Mouse (Mus musculus): Measurements from ENCODE around the gene Tnfaip8l1. TPM values are rescaled to one million over a fixed set of nuclear protein-coding genes. Genes with fewer than 3 reads are reported as not detected.

The Tnfaip8l1 gene
- polyA plus RNA-seq, 1 experiment from 2014 or later = 10.4 TPM

DNA sequence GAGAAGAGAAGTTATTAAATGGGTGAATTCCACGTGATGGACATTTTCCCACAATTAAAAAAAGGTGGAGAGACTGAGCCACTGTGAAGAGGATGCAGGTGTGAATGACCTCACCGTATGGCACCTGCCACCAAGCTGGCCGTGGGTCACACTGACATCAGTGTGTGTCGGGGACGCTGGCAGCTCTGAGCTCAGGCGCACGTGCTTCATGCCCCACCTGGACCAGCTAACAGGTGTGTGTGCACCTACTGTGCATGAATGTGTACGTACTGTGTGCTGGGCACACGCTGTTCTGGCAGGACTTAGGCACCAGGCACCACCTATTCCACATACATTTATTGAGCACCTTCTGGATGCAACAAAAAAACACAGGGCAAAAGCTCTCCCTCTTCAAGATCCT, 17.7 kb upstream of the Tnfaip8l1 start:
- Histone ChIP-seq H3K4me1 (replicated peaks) (peaks cover 68% of the 10 kb centered on the region), H3K9me3 (no peaks in the 10 kb centered on the region), H3K27me3 (ENCODE audit: insufficient read depth, poor library complexity, severe bottlenecking) (peaks cover 100% of the 10 kb centered on the region), H3K36me3 (no peaks in the 10 kb centered on the region), H3K4me3 (no peak overlapping the region), H3K27ac (no peak overlapping the region)
- DNase-seq (ENCODE audit: low spot score) = no peak
- WGBS = 74% methylated on average over 9 of the region's 9 CpGs

DNA sequence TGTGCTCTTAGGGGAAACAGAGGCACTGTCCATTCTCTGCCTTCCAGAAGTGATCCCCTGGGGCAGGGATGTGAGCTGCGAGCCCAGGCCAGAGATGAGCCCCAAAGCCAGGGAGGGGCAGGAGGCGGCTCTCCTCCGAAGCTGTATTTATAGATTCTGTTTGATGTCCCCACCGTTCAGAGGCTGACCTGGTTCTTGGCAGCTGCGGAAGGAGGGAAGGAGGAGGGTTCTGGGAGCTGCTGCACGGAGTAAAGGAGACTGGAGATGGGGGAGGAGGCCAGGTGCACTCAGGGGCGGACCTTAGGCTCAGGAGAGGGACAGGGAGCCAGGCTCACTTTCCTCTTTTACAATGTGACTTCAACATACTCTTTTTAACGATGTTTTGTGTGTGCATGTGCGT, 16.1 kb upstream of the Tnfaip8l1 start:
- Histone ChIP-seq H3K27ac (no peak overlapping the region), H3K27me3 (ENCODE audit: insufficient read depth, poor library complexity, severe bottlenecking) (peaks cover 100% of the 10 kb centered on the region), H3K9me3 (no peaks in the 10 kb centered on the region), H3K36me3 (no peaks in the 10 kb centered on the region), H3K4me3 (no peak overlapping the region), H3K4me1 (replicated peaks) (peaks cover 59% of the 10 kb centered on the region)
- DNase-seq (ENCODE audit: low spot score) = no peak
- WGBS = 19% methylated on average over 9 of the region's 9 CpGs

DNA sequence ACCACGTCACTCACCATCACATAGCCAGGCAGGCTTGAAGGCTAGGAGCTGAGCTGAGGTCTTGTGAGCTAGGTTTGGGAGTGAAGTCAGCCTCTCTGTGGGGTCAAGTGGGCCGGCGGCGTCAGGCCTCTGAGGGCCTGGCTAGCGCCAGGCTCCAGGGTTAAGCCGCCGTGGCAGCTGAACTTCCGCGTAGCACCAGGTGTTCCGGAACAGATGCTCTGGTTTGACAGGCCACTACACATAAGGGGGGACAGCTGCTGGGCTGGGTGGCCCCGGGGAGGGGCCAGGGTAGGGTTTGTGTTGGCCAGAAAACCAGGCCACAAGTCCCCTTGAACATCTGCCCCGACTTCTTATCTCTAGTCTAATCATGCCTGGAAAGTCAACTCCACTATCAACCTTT, 14.9 kb upstream of the Tnfaip8l1 start:
- H3K9me3 ChIP-seq = no peaks in the 10 kb centered on the region
- DNase-seq (ENCODE audit: low spot score) = no peak
- H3K27ac ChIP-seq = no peak overlapping the region
- H3K36me3 ChIP-seq = no peaks in the 10 kb centered on the region
- H3K4me1 ChIP-seq (replicated peaks) = peaks cover 46% of the 10 kb centered on the region
- H3K27me3 ChIP-seq (ENCODE audit: insufficient read depth, poor library complexity, severe bottlenecking) = peaks cover 93% of the 10 kb centered on the region
- 63% methylated on average over 12 of the region's 12 CpGs for WGBS
- H3K4me3 ChIP-seq = no peak overlapping the region

DNA sequence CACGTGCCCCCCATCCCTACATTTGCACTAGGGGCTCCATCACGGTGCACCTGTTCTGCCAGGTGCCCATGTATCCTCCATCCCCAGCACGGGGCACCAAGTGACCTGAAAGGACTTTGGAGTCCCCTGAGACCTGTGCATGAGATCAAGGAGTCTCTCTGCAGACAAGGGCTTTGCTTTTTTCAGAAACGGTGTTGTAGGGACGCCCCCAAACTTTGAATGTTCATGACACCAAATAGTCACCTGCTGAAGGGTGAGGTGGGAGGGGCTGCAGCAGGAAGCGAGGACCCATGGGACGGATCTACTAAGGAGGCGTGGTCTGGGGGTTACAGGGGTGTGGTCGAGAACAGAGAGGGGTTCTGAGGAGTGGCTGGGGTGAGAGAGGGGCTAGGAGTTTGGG, 14.0 kb upstream of the Tnfaip8l1 start:
- H3K9me3 ChIP-seq = no peaks in the 10 kb centered on the region
- H3K27ac ChIP-seq = peak overlapping the region; percentile 37; the same call in 1 of the 2 replicates
- peaks cover 85% of the 10 kb centered on the region for H3K27me3 ChIP-seq (ENCODE audit: insufficient read depth, poor library complexity, severe bottlenecking)
- WGBS = 24% methylated on average over 9 of the region's 9 CpGs
- no peaks in the 10 kb centered on the region for H3K36me3 ChIP-seq
- no peak for DNase-seq (ENCODE audit: low spot score)
- peak overlapping the region; percentile 44 for H3K4me3 ChIP-seq
- H3K4me1 ChIP-seq (replicated peaks) = peaks cover 38% of the 10 kb centered on the region

DNA sequence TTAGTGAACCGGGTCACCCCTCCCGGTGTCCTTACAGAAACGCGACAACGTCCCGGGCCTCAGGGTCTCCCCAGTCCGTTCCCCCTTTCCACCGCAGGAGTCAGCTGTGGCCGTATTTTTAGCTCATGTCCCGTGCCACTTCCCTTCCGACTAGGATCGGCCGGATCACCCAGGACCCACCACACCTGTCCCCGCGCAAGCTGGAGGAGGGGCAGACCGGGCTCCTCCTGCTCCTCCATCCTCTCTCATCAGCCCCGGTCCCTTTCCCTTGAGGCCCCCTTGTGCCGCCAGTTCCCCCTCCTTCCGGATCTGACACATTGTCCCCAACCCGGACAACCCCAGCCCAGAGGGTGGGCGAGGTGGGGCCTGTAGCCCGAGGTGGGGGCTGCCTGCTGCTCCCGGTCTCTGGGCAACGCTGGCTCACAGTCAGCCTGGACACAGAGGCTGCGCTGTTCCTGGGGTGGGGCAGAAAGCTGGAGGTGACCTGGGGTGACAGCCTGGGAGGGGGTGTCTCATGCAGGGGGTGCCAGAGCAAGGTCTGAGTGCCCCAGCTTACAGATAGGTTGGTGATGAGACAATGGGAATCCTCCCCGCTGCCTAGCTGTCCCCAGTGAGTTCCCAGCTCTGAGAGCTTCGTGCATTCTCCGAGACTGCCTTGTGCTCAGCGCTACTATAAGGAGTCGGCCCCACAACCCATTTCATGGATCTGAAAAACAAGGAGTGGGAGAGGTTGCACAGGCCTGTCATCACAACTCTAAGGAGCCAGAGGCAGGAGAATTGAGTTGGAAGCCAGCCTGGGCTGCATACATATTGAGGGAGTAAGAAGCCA, 13.3 kb upstream of the Tnfaip8l1 start:
- Histone ChIP-seq H3K27ac (peak overlapping the region; percentile 37; the same call in 1 of the 2 replicates), H3K9me3 (no peaks in the 10 kb centered on the region), H3K4me1 (replicated peaks) (peaks cover 45% of the 10 kb centered on the region), H3K4me3 (peak overlapping the region; percentile 44), H3K36me3 (no peaks in the 10 kb centered on the region), H3K27me3 (ENCODE audit: insufficient read depth, poor library complexity, severe bottlenecking) (peaks cover 82% of the 10 kb centered on the region)
- WGBS = 1% methylated on average over 30 of the region's 30 CpGs
- DNase-seq (ENCODE audit: low spot score) = no peak

DNA sequence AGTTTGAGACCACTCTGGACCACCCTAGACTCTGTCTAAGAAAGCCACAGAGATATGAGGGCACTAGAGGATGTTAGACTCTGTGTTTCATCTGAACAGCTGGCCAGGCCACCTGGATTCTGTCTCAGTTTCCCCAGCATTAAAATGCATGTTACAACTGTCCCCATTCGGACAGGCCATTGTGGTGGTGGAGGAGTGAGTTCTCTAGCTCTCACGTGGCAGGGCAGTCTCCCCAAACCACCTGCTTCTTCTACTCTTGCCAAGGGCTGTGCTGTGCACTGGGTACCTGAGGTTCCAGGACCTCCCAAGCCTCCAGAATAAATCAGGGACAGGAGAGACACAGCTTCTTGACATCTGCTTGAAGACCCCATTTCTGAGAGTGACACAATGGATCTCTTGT, 12.4 kb upstream of the Tnfaip8l1 start:
- Histone ChIP-seq H3K27ac (no peak overlapping the region), H3K4me1 (replicated peaks) (peaks cover 51% of the 10 kb centered on the region), H3K27me3 (ENCODE audit: insufficient read depth, poor library complexity, severe bottlenecking) (peaks cover 82% of the 10 kb centered on the region), H3K36me3 (no peaks in the 10 kb centered on the region), H3K4me3 (no peak overlapping the region), H3K9me3 (no peaks in the 10 kb centered on the region)
- WGBS = 39% methylated on average over 2 of the region's 2 CpGs
- no peak for DNase-seq (ENCODE audit: low spot score)

DNA sequence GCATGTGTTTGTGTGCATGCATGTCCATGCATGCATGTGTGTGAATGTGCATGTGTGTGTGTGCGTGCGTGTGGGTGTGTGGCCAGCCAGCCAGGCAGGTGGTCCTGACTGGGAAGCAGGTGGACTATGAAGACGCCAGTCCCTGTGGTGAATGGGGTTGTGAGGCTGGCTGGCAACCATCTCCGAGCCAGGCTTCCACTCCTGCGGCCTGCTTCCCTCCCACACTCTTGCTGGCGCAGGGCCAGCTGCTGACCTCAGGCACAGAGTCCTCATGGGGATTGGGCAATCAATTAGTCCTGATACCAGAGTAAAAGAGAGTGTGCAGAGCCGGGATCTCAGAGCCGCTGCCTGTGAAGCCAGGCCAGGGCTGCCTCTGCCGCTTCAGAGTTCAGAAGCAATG, 8.6 kb upstream of the Tnfaip8l1 start:
- peak; percentile 49 for DNase-seq (ENCODE audit: low spot score)
- Histone ChIP-seq H3K27me3 (ENCODE audit: insufficient read depth, poor library complexity, severe bottlenecking) (peaks cover 82% of the 10 kb centered on the region), H3K4me1 (replicated peaks) (peaks cover 35% of the 10 kb centered on the region), H3K36me3 (no peaks in the 10 kb centered on the region), H3K4me3 (no peak overlapping the region), H3K27ac (0 out of 2 replicates have a peak overlapping the region, but pooled peaks have one; percentile 13), H3K9me3 (no peaks in the 10 kb centered on the region)
- 48% methylated on average over 9 of the region's 9 CpGs for WGBS

DNA sequence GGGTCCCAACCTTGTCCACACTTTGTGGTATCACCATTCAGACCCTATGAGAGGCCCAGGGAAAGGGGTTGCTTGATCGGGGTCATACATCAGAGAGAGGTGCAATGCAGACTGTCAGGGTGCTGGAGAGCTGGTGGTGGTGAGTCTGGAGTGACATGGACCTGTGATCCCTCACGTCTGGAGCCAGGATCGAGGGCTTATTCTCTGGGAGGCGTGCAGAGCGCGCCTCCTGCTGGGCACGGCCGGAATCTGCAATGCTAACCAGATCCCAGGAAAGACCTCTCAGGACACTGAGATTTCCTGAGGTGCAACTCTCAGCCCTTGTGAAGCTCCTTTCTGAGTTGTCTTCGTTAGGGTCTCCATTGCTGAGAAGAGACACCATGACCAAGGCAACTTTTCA, 2.5 kb upstream of the Tnfaip8l1 start:
- no peak overlapping the region for H3K4me3 ChIP-seq

DNA sequence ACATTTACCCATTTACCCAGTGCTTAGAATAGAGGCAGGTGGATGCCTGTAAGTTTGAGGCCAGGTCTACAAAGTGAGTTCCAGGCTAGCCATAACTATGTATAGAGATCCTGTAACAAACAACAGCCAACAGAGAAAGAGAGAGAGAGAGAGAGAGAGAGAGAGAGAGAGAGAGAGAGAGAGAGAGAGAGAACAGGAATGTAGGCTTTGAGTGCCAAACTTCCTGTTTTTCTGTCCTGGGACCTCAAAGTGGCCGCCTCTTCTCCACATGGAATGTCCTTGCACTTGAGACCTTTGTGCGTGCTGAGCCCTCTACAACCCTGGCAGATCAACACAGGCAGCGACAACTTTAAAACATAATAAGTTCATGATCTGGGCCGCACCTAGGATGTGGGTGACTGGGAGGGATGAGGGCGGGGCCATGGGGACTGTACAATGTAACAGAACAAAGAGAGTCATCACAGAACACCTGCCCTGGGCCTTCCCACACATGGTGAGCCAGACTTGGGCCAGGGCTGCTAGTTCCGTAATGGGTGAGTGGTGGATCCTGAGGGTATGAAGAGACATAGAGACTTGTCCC, 1.3 kb downstream of the Tnfaip8l1 start:
- peaks cover 30% of the 10 kb centered on the region for H3K27me3 ChIP-seq (ENCODE audit: insufficient read depth, poor library complexity, severe bottlenecking)
- WGBS = 75% methylated on average over 6 of the region's 6 CpGs
- peaks cover 44% of the 10 kb centered on the region for H3K4me1 ChIP-seq (replicated peaks)
- peak overlapping the region; percentile 55; the same call in 1 of the 2 replicates for H3K4me3 ChIP-seq
- H3K9me3 ChIP-seq = no peaks in the 10 kb centered on the region
- peak overlapping the region; percentile 80; the same call in 1 of the 2 replicates for H3K27ac ChIP-seq
- no peak for DNase-seq (ENCODE audit: low spot score)
- no peaks in the 10 kb centered on the region for H3K36me3 ChIP-seq

More for the DNA sequence above, 2.5 kb upstream of the Tnfaip8l1 start:
- DNase-seq (ENCODE audit: low spot score) = peak; percentile 78
- WGBS = 4% methylated on average over 9 of the region's 9 CpGs
- Histone ChIP-seq H3K27ac (peak overlapping the region; percentile 50; the same call in 1 of the 2 replicates), H3K9me3 (no peaks in the 10 kb centered on the region), H3K27me3 (ENCODE audit: insufficient read depth, poor library complexity, severe bottlenecking) (peaks cover 69% of the 10 kb centered on the region), H3K4me1 (replicated peaks) (peaks cover 39% of the 10 kb centered on the region), H3K36me3 (no peaks in the 10 kb centered on the region)

DNA sequence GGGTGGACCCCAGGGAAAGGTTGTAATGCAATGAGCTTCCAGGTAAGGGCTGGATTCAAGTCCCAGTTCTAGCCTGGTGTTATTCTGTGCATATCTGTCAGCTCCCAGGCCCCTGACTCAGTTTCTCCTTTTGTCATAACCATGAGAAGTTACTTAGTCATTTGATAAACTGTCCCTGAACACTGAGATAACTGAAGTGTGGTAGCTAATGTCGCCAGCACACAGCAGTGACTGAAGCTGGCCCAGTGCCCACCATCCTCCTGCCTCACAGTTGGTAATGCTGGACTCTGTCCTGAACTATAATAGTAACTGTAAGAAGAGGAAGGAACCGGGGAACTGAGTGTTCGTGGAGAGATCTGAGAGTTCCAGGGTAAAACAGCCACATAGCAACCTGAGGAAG, 2.2 kb downstream of the Tnfaip8l1 start:
- Histone ChIP-seq H3K27ac (no peak overlapping the region; the same call in 1 of the 2 replicates), H3K27me3 (ENCODE audit: insufficient read depth, poor library complexity, severe bottlenecking) (peaks cover 21% of the 10 kb centered on the region), H3K36me3 (no peaks in the 10 kb centered on the region), H3K4me1 (replicated peaks) (peaks cover 45% of the 10 kb centered on the region), H3K4me3 (no peak overlapping the region), H3K9me3 (no peaks in the 10 kb centered on the region)
- no peak for DNase-seq (ENCODE audit: low spot score)
- 87% methylated on average over 3 of the region's 3 CpGs for WGBS

DNA sequence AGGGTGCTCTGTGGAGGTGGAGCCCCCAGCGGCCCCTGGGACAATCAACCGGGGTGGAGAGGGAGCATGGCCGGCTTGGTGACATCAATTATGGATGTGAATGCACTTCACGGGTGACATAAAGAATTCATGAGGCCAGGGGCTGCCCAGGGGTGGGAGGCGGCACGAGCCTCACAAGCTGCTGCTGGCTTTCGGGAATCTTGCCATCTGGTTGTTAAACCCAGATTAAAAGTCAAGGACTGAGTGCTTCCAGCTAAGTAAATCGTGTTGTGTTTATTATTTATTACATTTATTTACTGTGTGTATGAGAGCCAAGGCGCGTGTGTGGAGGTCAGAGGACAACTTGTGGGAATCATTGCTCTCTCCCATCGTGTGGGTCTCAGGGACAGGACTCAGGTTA, 3.4 kb downstream of the Tnfaip8l1 start:
- Histone ChIP-seq H3K27ac (peak overlapping the region; percentile 29; the same call in 1 of the 2 replicates), H3K36me3 (no peaks in the 10 kb centered on the region), H3K27me3 (ENCODE audit: insufficient read depth, poor library complexity, severe bottlenecking) (peaks cover 12% of the 10 kb centered on the region), H3K9me3 (no peaks in the 10 kb centered on the region), H3K4me3 (no peak overlapping the region), H3K4me1 (replicated peaks) (peaks cover 54% of the 10 kb centered on the region)
- no peak for DNase-seq (ENCODE audit: low spot score)
- 63% methylated on average over 11 of the region's 11 CpGs for WGBS

DNA sequence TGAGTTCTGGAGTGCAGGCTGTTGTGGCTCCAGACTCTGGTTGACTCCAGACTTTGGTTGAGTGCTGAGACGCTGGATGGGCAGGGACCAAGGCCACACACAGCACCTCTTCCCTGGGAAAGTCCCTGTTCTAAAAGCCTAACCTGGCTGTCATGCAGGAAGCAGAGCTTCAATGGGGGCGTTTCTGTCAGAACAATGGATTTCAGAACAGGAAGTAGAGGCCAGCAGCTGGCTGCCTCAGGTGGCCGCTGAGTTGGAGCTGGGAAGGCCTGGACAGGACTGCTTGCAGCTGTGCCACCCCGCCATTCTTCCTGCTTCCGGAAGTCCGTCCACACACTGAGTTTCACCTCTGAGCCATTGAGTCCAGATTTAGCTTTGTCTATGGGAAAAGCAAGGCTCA, 7.6 kb downstream of the Tnfaip8l1 start:
- peaks cover 43% of the 10 kb centered on the region for H3K4me1 ChIP-seq (replicated peaks)
- H3K36me3 ChIP-seq = peaks cover 13% of the 10 kb centered on the region
- H3K27me3 ChIP-seq (ENCODE audit: insufficient read depth, poor library complexity, severe bottlenecking) = no peaks in the 10 kb centered on the region
- no peaks in the 10 kb centered on the region for H3K9me3 ChIP-seq
- H3K4me3 ChIP-seq = no peak overlapping the region
- DNase-seq (ENCODE audit: low spot score) = peak; percentile 31
- H3K27ac ChIP-seq = peak overlapping the region; percentile 79
- 65% methylated on average over 6 of the region's 6 CpGs for WGBS

DNA sequence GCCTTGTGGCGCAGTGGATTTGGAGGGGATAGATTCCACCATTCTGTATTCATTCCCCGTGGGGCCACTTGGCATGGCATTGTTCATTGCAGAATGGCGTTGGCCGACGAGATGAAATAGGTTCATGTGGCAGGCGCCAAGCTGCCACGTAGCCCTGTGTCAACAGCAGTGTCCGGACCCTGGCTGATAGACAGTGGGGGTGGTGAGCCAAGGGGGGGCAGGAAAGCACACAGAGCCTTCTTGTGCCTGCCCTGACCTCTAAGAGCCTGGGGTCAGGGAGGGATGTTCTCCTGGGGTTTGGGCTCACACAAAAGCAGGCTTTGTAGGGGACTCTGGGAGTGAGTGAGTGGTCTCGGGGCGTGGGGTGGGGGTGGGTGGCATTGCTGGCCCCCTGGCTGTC, 8.4 kb downstream of the Tnfaip8l1 start:
- Histone ChIP-seq H3K9me3 (no peaks in the 10 kb centered on the region), H3K36me3 (peaks cover 21% of the 10 kb centered on the region), H3K4me1 (replicated peaks) (peaks cover 37% of the 10 kb centered on the region), H3K4me3 (peak overlapping the region; percentile 29), H3K27me3 (ENCODE audit: insufficient read depth, poor library complexity, severe bottlenecking) (no peaks in the 10 kb centered on the region), H3K27ac (peak overlapping the region; percentile 79)
- peak; percentile 69 for DNase-seq (ENCODE audit: low spot score)
- 30% methylated on average over 10 of the region's 10 CpGs for WGBS
